Mouse (Mus musculus): Measurements from ENCODE around the gene Lmo7.

The Lmo7 gene

GRCm38 (mm10) chr14:101883787-101884186 lies 154.0 kb downstream of the Lmo7 start:
- no peak for DNase-seq

- DNase-seq: no peak
Observed at GRCm38 (mm10) chr14:101886320-101886719, 156.6 kb downstream of the Lmo7 start.

GRCm38 (mm10) chr14:101891903-101892448 lies 162.2 kb downstream of the Lmo7 start:
- DNase-seq: no peak

GRCm38 (mm10) chr14:101892496-101892895 lies 162.7 kb downstream of the Lmo7 start:
- DNase-seq: no peak

GRCm38 (mm10) chr14:101893215-101893614 lies 163.5 kb downstream of the Lmo7 start:
- no peak for DNase-seq

GRCm38 (mm10) chr14:101898250-101898649 lies 168.5 kb downstream of the Lmo7 start:
- DNase-seq: no peak

GRCm38 (mm10) chr14:101901496-101901895 lies 171.7 kb downstream of the Lmo7 start:
- no peak for DNase-seq

- no peak for DNase-seq
Observed at GRCm38 (mm10) chr14:101901976-101902375, 172.2 kb downstream of the Lmo7 start.

- DNase-seq: no peak
Observed at GRCm38 (mm10) chr14:101903722-101904121, 174.0 kb downstream of the Lmo7 start.

GRCm38 (mm10) chr14:101911983-101912382 lies 182.2 kb downstream of the Lmo7 start:
- no peak for DNase-seq

- DNase-seq: no peak
Observed at GRCm38 (mm10) chr14:101912392-101912791, 182.6 kb downstream of the Lmo7 start.

GRCm38 (mm10) chr14:101914321-101914720 lies 184.6 kb downstream of the Lmo7 start:
- DNase-seq: no peak

GRCm38 (mm10) chr14:101915867-101916266 lies 186.1 kb downstream of the Lmo7 start:
- DNase-seq: no peak

- DNase-seq: no peak
Observed at GRCm38 (mm10) chr14:101918471-101918870, 188.7 kb downstream of the Lmo7 start.

- DNase-seq: no peak
Observed at GRCm38 (mm10) chr14:101927646-101928244, 198.0 kb downstream of the Lmo7 start.

GRCm38 (mm10) chr14:101930576-101931447 lies 201.1 kb downstream of the Lmo7 start:
- DNase-seq: no peak

GRCm38 (mm10) chr14:101931448-101931750 lies 201.6 kb downstream of the Lmo7 start:
- DNase-seq: no peak

GRCm38 (mm10) chr14:101933551-101933950 lies 203.8 kb downstream of the Lmo7 start:
- no peak for DNase-seq

GRCm38 (mm10) chr14:101942971-101943370 lies 213.2 kb downstream of the Lmo7 start:
- no peak for DNase-seq

GRCm38 (mm10) chr14:101946711-101947516 lies 217.2 kb downstream of the Lmo7 start:
- DNase-seq: no peak

- no peak for DNase-seq
Observed at GRCm38 (mm10) chr14:101949114-101949513, 219.4 kb downstream of the Lmo7 start.

- no peak for DNase-seq
Observed at GRCm38 (mm10) chr14:101951107-101951506, 221.3 kb downstream of the Lmo7 start.

GRCm38 (mm10) chr14:101953793-101954468 lies 224.2 kb downstream of the Lmo7 start:
- DNase-seq: no peak
